Mouse (Mus musculus) olfactory bulb, adult 2 months (tissue): ENCODE measurements around the gene Ccdc9b.

Experiments
- CTCF ChIP-seq: fragments of 200-500 bp; IDR thresholded peaks from 2 replicates; pipeline ENCODE4 v1.5.1; 2012; ENCODE audit warnings: low read depth, mild to moderate bottlenecking, low read length, moderate library complexity; ENCODE audit not compliant: insufficient read depth
- POLR2A ChIP-seq: fragments of 200-500 bp; IDR thresholded peaks from 2 replicates; pipeline ENCODE4 v1.6.1; 2012; ENCODE audit warnings: mild to moderate bottlenecking, low read depth, low read length, moderate library complexity; ENCODE audit not compliant: insufficient read depth

- TF ChIP-seq CTCF (no peak), POLR2A (no peak)
These were observed 7.1 kb downstream of the Ccdc9b start for GRCm38 (mm10) chr2:118755407-118755806.
